Mouse (Mus musculus): ENCODE results near the gene Muc3.

The Muc3 gene

DNA sequence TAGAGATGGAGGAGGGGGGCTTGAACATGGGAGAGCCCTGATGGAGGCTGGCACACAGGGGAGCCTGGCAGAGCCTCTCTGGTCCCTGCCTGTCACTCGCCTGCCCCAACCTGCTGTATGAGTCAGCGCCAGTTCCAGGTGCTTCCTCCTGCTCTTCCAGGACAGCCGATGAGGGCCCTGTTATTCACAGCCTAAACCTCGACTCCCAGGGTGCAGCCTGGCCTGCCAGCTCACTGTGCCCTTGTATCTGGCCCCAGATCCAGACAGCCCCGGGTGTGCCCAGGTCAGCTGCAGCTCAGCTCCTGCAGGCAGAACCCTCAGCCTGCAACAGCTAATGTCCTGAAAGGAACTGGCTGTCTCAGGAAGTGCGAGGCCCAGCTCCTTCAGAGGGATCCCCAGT lies 57.6 kb downstream of the Muc3 start:
- DNase-seq: no peak

DNA sequence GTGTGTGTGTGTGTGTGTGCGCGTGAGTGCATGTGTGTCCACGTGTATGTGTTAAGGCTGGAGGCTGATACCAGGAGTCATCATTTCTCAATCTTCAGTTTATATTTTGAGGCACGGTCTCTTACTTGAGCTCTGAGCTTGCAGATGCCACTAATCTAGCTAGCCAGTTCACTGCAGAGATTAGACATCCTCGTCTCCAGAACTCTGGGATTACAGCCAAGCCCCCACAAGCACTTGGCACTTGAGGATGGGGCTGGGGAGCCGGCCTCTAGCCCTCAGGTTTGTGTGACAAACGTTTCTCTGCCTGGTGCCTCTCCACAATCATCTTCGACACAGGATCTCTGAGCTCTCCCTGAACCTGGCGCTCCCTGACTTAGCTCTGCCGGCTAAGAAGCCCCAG lies 58.3 kb downstream of the Muc3 start:
- no peak for DNase-seq

DNA sequence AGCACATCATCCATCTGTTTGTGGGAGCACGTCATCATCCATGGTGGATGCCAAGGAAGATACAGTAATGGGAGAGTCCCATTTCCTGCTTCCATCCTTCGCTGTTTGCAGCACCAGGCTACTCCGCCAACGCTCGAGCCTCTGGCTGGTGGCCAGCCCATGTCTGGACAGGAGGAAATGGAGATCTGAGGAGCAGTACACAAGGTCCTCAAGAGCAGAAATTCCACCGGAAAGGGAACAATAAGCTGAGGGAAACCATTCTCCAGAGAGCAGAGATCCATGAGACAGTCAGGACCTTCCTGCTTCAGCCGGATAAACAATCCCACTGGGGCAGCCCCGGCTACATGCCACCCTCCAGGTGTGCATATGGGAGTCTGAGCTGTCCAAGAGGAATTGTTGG lies 61.7 kb downstream of the Muc3 start:
- DNase-seq: no peak

DNA sequence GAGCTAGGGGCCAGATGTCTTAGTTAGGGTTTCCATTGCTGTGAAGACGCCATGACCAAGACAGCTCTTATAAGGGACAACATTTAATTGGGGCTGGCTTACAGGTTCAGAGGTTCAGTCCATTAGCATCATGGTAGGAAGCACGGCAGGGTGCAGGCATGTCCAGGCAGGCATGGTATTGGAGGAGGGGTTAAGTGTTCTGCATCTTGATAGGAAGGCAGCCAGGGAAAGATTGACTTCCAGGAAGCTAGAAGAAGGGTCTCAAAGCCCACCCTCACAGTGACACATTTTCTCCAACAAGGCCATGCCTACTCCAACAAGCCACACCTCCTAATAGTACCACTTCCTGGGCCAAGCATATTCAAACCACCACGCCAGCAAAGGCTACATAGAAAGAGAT lies 63.4 kb downstream of the Muc3 start:
- DNase-seq: no peak

DNA sequence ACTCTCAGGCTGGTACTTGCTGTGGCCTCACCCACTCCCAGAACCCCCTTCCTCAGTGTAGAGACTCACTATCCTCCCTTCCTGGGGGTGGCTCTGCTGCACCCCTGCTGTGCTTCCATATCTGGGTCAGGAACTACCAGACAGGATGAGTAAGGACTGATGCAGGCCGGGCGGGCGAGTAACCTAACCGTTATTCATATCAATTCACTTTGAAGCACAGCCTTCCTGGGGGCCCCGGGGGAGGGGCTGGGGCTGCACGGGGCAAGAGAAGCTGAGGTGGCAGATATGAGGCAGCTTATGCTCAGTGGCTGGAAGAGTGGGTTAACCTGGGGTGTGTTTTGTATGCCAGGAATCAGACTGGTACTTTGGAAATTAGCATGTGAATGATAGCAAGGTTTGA lies 64.1 kb downstream of the Muc3 start:
- DNase-seq: no peak

Data from thymus, postnatal 36 days (tissue).